Mouse (Mus musculus): ENCODE measurements around the gene Cxcr2. TPM values are rescaled to one million over a fixed set of nuclear protein-coding genes. Genes with fewer than 3 reads are reported as not detected.

Cxcr2 gene
- polyA plus RNA-seq, 1 experiment from 2014 or later = 0.17 TPM

- peaks cover 7% of the 10 kb centered on the region; the same call in 1 of the 2 replicates for H3K4me1 ChIP-seq (replicated peaks)
- H3K36me3 ChIP-seq = no peaks in the 10 kb centered on the region
- H3K9ac ChIP-seq = no peak overlapping the region
- no peak overlapping the region for H3K27ac ChIP-seq
- H3K4me2 ChIP-seq = no peak overlapping the region
- no peaks in the 10 kb centered on the region for H3K27me3 ChIP-seq
- ATAC-seq (ENCODE audit: low FRiP score) = no peak
- H3K4me3 ChIP-seq = no peak overlapping the region
- 93% methylated on average over 8 of the region's 8 CpGs for WGBS
- H3K9me3 ChIP-seq = no peaks in the 10 kb centered on the region
Measured at GRCm38 (mm10) chr1:74208941-74209340, 55.2 kb downstream of the Cxcr2 start.

MicroRNAs encoded within 50 kb of the gene (microRNA counts, 519-probe panel; counts per million panel counts)
- 1,872 counts per million, percentile 10 among the panel's probes with 10 or more counts for microRNA mmu-miR-1928

Small RNAs within 50 kb of the gene (microRNA-seq; reads per million reads assigned to microRNA genes)
- not detected for gene Mir1928

Other genes with a start within 250 kb of the Cxcr2 start
- 10.3 and 13.0 TPM in 2 replicates for gene Tns1, start 29.5 kb upstream of the Cxcr2 start, polyA plus RNA-seq (2015; fragmentation: Nextera tagmentation; extraction: Ambion mirVana)
- 0.57 and 0.60 TPM in 2 replicates for gene Rufy4, start 28.4 kb upstream of the Cxcr2 start, polyA plus RNA-seq (2015; fragmentation: Nextera tagmentation; extraction: Ambion mirVana)
- gene Cxcr1, start 40.6 kb downstream of the Cxcr2 start, polyA plus RNA-seq (2015; fragmentation: Nextera tagmentation; extraction: Ambion mirVana) = not detected in 2 replicates
- gene Arpc2, start 82.1 kb downstream of the Cxcr2 start, polyA plus RNA-seq (2015; fragmentation: Nextera tagmentation; extraction: Ambion mirVana) = 390 and 405 TPM in 2 replicates
- 0.42 TPM in 1 of 2 replicates, not detected in the other for gene Gpbar1, start 124.6 kb downstream of the Cxcr2 start, polyA plus RNA-seq (2015; fragmentation: Nextera tagmentation; extraction: Ambion mirVana)
- gene Aamp, start 130.7 kb downstream of the Cxcr2 start, polyA plus RNA-seq (2015; fragmentation: Nextera tagmentation; extraction: Ambion mirVana) = 199 and 206 TPM in 2 replicates
- 98.2 and 102 TPM in 2 replicates for gene Pnkd, start 130.9 kb downstream of the Cxcr2 start, polyA plus RNA-seq (2015; fragmentation: Nextera tagmentation; extraction: Ambion mirVana)
- gene Tmbim1, start 151.6 kb downstream of the Cxcr2 start, polyA plus RNA-seq (2015; fragmentation: Nextera tagmentation; extraction: Ambion mirVana) = 7.8 and 8.6 TPM in 2 replicates
- gene Catip, start 208.1 kb downstream of the Cxcr2 start, polyA plus RNA-seq (2015; fragmentation: Nextera tagmentation; extraction: Ambion mirVana) = 0.80 and 1.6 TPM in 2 replicates
- 2.4 and 2.5 TPM in 2 replicates for gene Slc11a1, start 221.2 kb downstream of the Cxcr2 start, polyA plus RNA-seq (2015; fragmentation: Nextera tagmentation; extraction: Ambion mirVana)
- gene Ctdsp1, start 237.5 kb downstream of the Cxcr2 start, polyA plus RNA-seq (2015; fragmentation: Nextera tagmentation; extraction: Ambion mirVana) = 18.5 and 19.8 TPM in 2 replicates